Mouse (Mus musculus) ES-E14 (cell line): ENCODE data around the gene Sned1. TPM values are rescaled to one million over a fixed set of nuclear protein-coding genes. Genes with fewer than 3 reads are reported as not detected.

Experiments
- DNase-seq: peaks from one replicate; pipeline ENCODE4 v3.0.0-alpha.2; 2013; ENCODE audit warnings: low read depth, low spot score
- H3K27ac ChIP-seq: 2 replicates; pipeline ENCODE4 v1.5.1; 2012; ENCODE audit warnings: low read depth, mild to moderate bottlenecking, low read length, moderate library complexity, mixed read lengths; ENCODE audit not compliant: poor library complexity, insufficient read depth, severe bottlenecking
- H3K36me3 ChIP-seq: 2 replicates; pipeline ENCODE4 v1.6.1; 2012; ENCODE audit warnings: mild to moderate bottlenecking, low read length, moderate library complexity, mixed read lengths; ENCODE audit not compliant: control insufficient read depth, poor library complexity, insufficient read depth, severe bottlenecking
- H3K4me1 ChIP-seq, 2 experiments: fragments of 150-350 bp in 1 of 2; sonication (generic) in 1 of 2; 2 replicates each; pipeline ENCODE4 v1.6.1; 2012; ENCODE audit warnings: low read length in 2 of 2, mild to moderate bottlenecking in 1 of 2, mixed read lengths in 1 of 2; ENCODE audit not compliant: control insufficient read depth in 2 of 2, insufficient read depth in 2 of 2, poor library complexity in 1 of 2
- H3K4me3 ChIP-seq, 2 experiments: fragments of 150-350 bp in 1 of 2; sonication (generic) in 1 of 2; 2 replicates each; pipeline ENCODE4 v1.5.1; 2012; ENCODE audit warnings: low read length in 2 of 2, low read depth in 1 of 2, mild to moderate bottlenecking in 1 of 2, mixed read lengths in 1 of 2; ENCODE audit not compliant: insufficient read depth in 1 of 2, poor library complexity in 1 of 2, severe bottlenecking in 1 of 2
- H3K9ac ChIP-seq: 2 replicates; pipeline ENCODE4 v1.6.1; 2012; ENCODE audit warnings: low read depth, mild to moderate bottlenecking, low read length, mixed read lengths; ENCODE audit not compliant: poor library complexity, insufficient read depth, severe bottlenecking
- H3K9me3 ChIP-seq: fragments of 150-350 bp; sonication (generic); 2 replicates; pipeline ENCODE4 v1.6.1; 2012; ENCODE audit warnings: low read depth, mild to moderate bottlenecking, low read length; ENCODE audit not compliant: control insufficient read depth, insufficient read depth
- CHD2 ChIP-seq: IDR thresholded peaks from 2 replicates; pipeline ENCODE4 v1.6.1; 2014; ENCODE audit warnings: mild to moderate bottlenecking, low read depth, low read length, inconsistent platforms
- HCFC1 ChIP-seq: IDR thresholded peaks from 2 replicates; pipeline ENCODE4 v1.6.1; 2012; ENCODE audit warnings: low read length, inconsistent platforms, borderline replicate concordance; ENCODE audit not compliant: insufficient read depth
- MAFK ChIP-seq: IDR thresholded peaks from 2 replicates; pipeline ENCODE4 v1.6.1; 2014; ENCODE audit warnings: mild to moderate bottlenecking, low read depth, low read length, inconsistent platforms; ENCODE audit not compliant: insufficient read depth
- ZC3H11A ChIP-seq: IDR thresholded peaks from 2 replicates; pipeline ENCODE4 v1.6.1; 2012; ENCODE audit warnings: low read depth, mild to moderate bottlenecking, inconsistent platforms, low read length, borderline replicate concordance
- ZNF384 ChIP-seq: IDR thresholded peaks from 2 replicates; pipeline ENCODE4 v1.6.1; 2012; ENCODE audit warnings: low read depth, low read length, inconsistent platforms
- in situ Hi-C, 2 experiments: fragments of 600-800 bp; cut with MboI; formaldehyde crosslinking; loops; one replicate each; pipeline ENCODE4 v1.15.1; 2025; ENCODE audit warnings: low sequenced_read_pairs in 2 of 2, inconsistent platforms in 1 of 2; ENCODE audit not compliant: unreplicated experiment in 2 of 2
- total RNA-seq: library from RNA; depleted of rRNA; stranded (reverse); fragments of 300-350 nt; gene quantifications from 2 replicates; pipeline ENCODE4 v1.2.3, GENCODE M21; 2012

Sned1 gene
- total RNA-seq, 1 experiment = 11.8 TPM

- no peak for TF ChIP-seq HCFC1
- no peak for TF ChIP-seq ZNF384
- no peak for TF ChIP-seq MAFK
- TF ChIP-seq ZC3H11A = no peak
- no peak for TF ChIP-seq CHD2
- H3K4me3 ChIP-seq = no peak overlapping the region
- H3K9me3 ChIP-seq = no peaks in the 10 kb centered on the region
- DNase-seq = no peak
- H3K36me3 ChIP-seq = no peaks in the 10 kb centered on the region
- no peak overlapping the region for H3K27ac ChIP-seq
- H3K4me1 ChIP-seq = peaks cover 5 to 30% of the 10 kb centered on the region in 2 experiments; a peak in 2 of 4 replicates
- H3K9ac ChIP-seq = no peak overlapping the region
- in situ Hi-C loops = no loop called here
Observed at GRCm38 (mm10) chr1:93225731-93226520, 9.7 kb upstream of the Sned1 start.

- DNase-seq = no peak
- Histone ChIP-seq H3K36me3 (no peaks in the 10 kb centered on the region), H3K9me3 (no peaks in the 10 kb centered on the region), H3K9ac (peak overlapping the region; percentile 66), H3K27ac (peak overlapping the region; percentile 34; the same call in 1 of the 2 replicates), H3K4me3 (peak overlapping the region; percentile 47 to 52; a peak in 3 of 4 replicates), H3K4me1 (peaks cover 5 to 30% of the 10 kb centered on the region in 2 experiments; a peak in 2 of 4 replicates)
- in situ Hi-C loops = no loop called here
- no peak for TF ChIP-seq CHD2
Observed at GRCm38 (mm10) chr1:93227303-93227975, 8.2 kb upstream of the Sned1 start.

- no peak for DNase-seq
- no peaks in the 10 kb centered on the region for H3K9me3 ChIP-seq
- peaks cover 5 to 30% of the 10 kb centered on the region in 2 experiments; a peak in 2 of 4 replicates for H3K4me1 ChIP-seq
- in situ Hi-C loops = no loop called here
- H3K9ac ChIP-seq = no peak overlapping the region
- H3K27ac ChIP-seq = peak overlapping the region; percentile 34; the same call in 1 of the 2 replicates
- H3K4me3 ChIP-seq = peak overlapping the region in 1 of 2 experiments; percentile 52; a peak in 2 of 4 replicates
- TF ChIP-seq MAFK = peak; percentile 15; the same call in 1 of the 2 replicates
- no peak for TF ChIP-seq ZC3H11A
- TF ChIP-seq CHD2 = no peak
- no peak for TF ChIP-seq ZNF384
- TF ChIP-seq HCFC1 = no peak
- H3K36me3 ChIP-seq = no peaks in the 10 kb centered on the region
Observed at GRCm38 (mm10) chr1:93227976-93228365, 7.7 kb upstream of the Sned1 start.

- in situ Hi-C loops = no loop called here
- no peak for TF ChIP-seq MAFK
- no peak overlapping the region for H3K4me3 ChIP-seq
- H3K27ac ChIP-seq = no peak overlapping the region
- no peaks in the 10 kb centered on the region for H3K36me3 ChIP-seq
- peaks cover 2 to 22% of the 10 kb centered on the region in 2 experiments; a peak in 2 of 4 replicates for H3K4me1 ChIP-seq
- H3K9ac ChIP-seq = no peak overlapping the region
- H3K9me3 ChIP-seq = no peaks in the 10 kb centered on the region
- DNase-seq = no peak
Observed at GRCm38 (mm10) chr1:93229221-93229620, 6.4 kb upstream of the Sned1 start.
